Mouse (Mus musculus) midbrain, embryonic 11.5 days (tissue): Measurements from ENCODE around the gene Slc38a2. TPM values are rescaled to one million over a fixed set of nuclear protein-coding genes. Genes with fewer than 3 reads are reported as not detected.
A peak's percentile ranks its signal among the peaks of the same experiment; 100 is the strongest.

Experiments used
- ATAC-seq: fragments of 200-750 bp; cut with Nextera tagmentation; 2 replicates; pipeline ENCODE4 v1.8.0; 2017; ENCODE audit warnings: moderate TSS enrichment, moderate library complexity; ENCODE audit not compliant: low FRiP score
- DNase-seq: peaks from one replicate; pipeline ENCODE4 v3.0.0; 2015; ENCODE audit warnings: low spot score; ENCODE audit errors: missing footprints
- H3K27ac ChIP-seq: fragments of 300-500 bp; sonication (generic); 2 replicates; pipeline ENCODE4 v1.5.1; 2014; ENCODE audit warnings: low read depth, low read length
- H3K27me3 ChIP-seq: fragments of 300-500 bp; sonication (generic); 2 replicates; pipeline ENCODE4 v1.6.1; 2014; ENCODE audit warnings: mild to moderate bottlenecking, low read length, moderate library complexity, mixed read lengths; ENCODE audit not compliant: control insufficient read depth, insufficient read depth
- H3K36me3 ChIP-seq: fragments of 300-500 bp; sonication (generic); 2 replicates; pipeline ENCODE4 v1.6.1; 2014; ENCODE audit warnings: mild to moderate bottlenecking, low read length, moderate library complexity, mixed read lengths; ENCODE audit not compliant: control insufficient read depth, insufficient read depth
- H3K4me1 ChIP-seq: fragments of 300-500 bp; sonication (generic); 2 replicates; pipeline ENCODE4 v1.6.1; 2014; ENCODE audit warnings: low read length; ENCODE audit not compliant: control insufficient read depth, insufficient read depth
- H3K4me2 ChIP-seq: fragments of 300-500 bp; sonication (generic); 2 replicates; pipeline ENCODE4 v1.6.1; 2014; ENCODE audit warnings: mild to moderate bottlenecking, moderate library complexity
- H3K4me3 ChIP-seq: fragments of 300-500 bp; sonication (generic); 2 replicates; pipeline ENCODE4 v1.5.1; 2014; ENCODE audit warnings: low read depth, low read length
- H3K9ac ChIP-seq: fragments of 300-500 bp; sonication (generic); 2 replicates; pipeline ENCODE4 v1.6.1; 2014; ENCODE audit warnings: low read length
- H3K9me3 ChIP-seq: fragments of 300-500 bp; sonication (generic); 2 replicates; pipeline ENCODE4 v1.6.1; 2016; ENCODE audit warnings: low read length; ENCODE audit not compliant: control insufficient read depth
- WGBS: fragments of 180-500 bp; shearing (Covaris S2); extraction: QIAGEN DNeasy Blood & Tissue Kit; methylation state at CpG from one replicate; pipeline ENCODE4 v1.1.7; 2014; 5-methylcytosine and 5-hydroxymethylcytosine counted together
- polyA plus RNA-seq: library from polyadenylated mRNA; unstranded; fragments of >200 nt; fragmentation: Nextera tagmentation; extraction: Ambion mirVana; gene quantifications from 2 replicates; pipeline ENCODE4 v1.2.1, GENCODE M21; 2014

Slc38a2 gene
- 211 and 237 TPM in 2 replicates for polyA plus RNA-seq

- ATAC-seq, result peak; percentile 84
- Histone ChIP-seq H3K4me1 (peaks cover 25% of the 10 kb centered on the region), H3K36me3 (peaks cover 17% of the 10 kb centered on the region), H3K9me3 (no peaks in the 10 kb centered on the region), H3K4me3 (peak within 1 kb of the TSS; percentile 87), H3K4me2 (peak within 1 kb of the TSS; percentile 82), H3K27me3 (peaks cover 5% of the 10 kb centered on the region; the same call in 1 of the 2 replicates), H3K27ac (peak within 1 kb of the TSS; percentile 98), H3K9ac (peak within 1 kb of the TSS; percentile 99)
- peak; percentile 99 for DNase-seq
- WGBS, result under 1% methylated on average over 74 of the region's 76 CpGs
These were observed at the start of gene Slc38a2 for GRCm38 (mm10) chr15:96699521-96700511. TSS of gene Slc38a2 (minus strand) at chr15:96699730.

GRCm38 (mm10) chr15:96749101-96749500 is 49.6 kb upstream of the Slc38a2 start:
- no peaks in the 10 kb centered on the region for H3K9me3 ChIP-seq
- no peak overlapping the region for H3K4me3 ChIP-seq
- no peaks in the 10 kb centered on the region for H3K36me3 ChIP-seq
- ATAC-seq (no peak), DNase-seq (no peak)
- H3K4me1 ChIP-seq, result no peaks in the 10 kb centered on the region
- H3K27me3 ChIP-seq, result no peaks in the 10 kb centered on the region
- WGBS, result 82% methylated on average over 10 of the region's 10 CpGs
- no peak overlapping the region for H3K4me2 ChIP-seq
- no peak overlapping the region for H3K9ac ChIP-seq
- H3K27ac ChIP-seq, result no peak overlapping the region

- Histone ChIP-seq H3K4me1 (no peaks in the 10 kb centered on the region), H3K27me3 (no peaks in the 10 kb centered on the region), H3K4me2 (no peak overlapping the region), H3K36me3 (no peaks in the 10 kb centered on the region), H3K27ac (no peak overlapping the region), H3K9ac (no peak overlapping the region), H3K9me3 (no peaks in the 10 kb centered on the region), H3K4me3 (no peak overlapping the region)
- ATAC-seq (no peak), DNase-seq (peak; percentile 59)
- 93% methylated on average over 11 of the region's 11 CpGs for WGBS
These were observed 48.0 kb upstream of the Slc38a2 start for GRCm38 (mm10) chr15:96747551-96747950.

GRCm38 (mm10) chr15:96746986-96747385 is 47.5 kb upstream of the Slc38a2 start:
- Histone ChIP-seq H3K9me3 (no peaks in the 10 kb centered on the region), H3K4me1 (no peaks in the 10 kb centered on the region), H3K4me3 (no peak overlapping the region), H3K27me3 (no peaks in the 10 kb centered on the region), H3K9ac (no peak overlapping the region), H3K27ac (no peak overlapping the region), H3K36me3 (no peaks in the 10 kb centered on the region), H3K4me2 (no peak overlapping the region)
- ATAC-seq (no peak), DNase-seq (peak; percentile 59)
- WGBS, result 89% methylated on average over 6 of the region's 6 CpGs

GRCm38 (mm10) chr15:96745299-96745698 is 45.8 kb upstream of the Slc38a2 start:
- no peak for ATAC-seq
- WGBS, result 87% methylated on average over 1 of the region's 1 CpGs

GRCm38 (mm10) chr15:96744882-96745296 is 45.4 kb upstream of the Slc38a2 start:
- Histone ChIP-seq H3K4me2 (no peak overlapping the region), H3K4me1 (no peaks in the 10 kb centered on the region), H3K36me3 (no peaks in the 10 kb centered on the region), H3K4me3 (no peak overlapping the region), H3K27me3 (no peaks in the 10 kb centered on the region), H3K9me3 (no peaks in the 10 kb centered on the region), H3K9ac (no peak overlapping the region), H3K27ac (no peak overlapping the region)
- no peak for DNase-seq
- WGBS, result 96% methylated on average over 5 of the region's 5 CpGs
- no peak for ATAC-seq

More at GRCm38 (mm10) chr15:96745299-96745698, 45.8 kb upstream of the Slc38a2 start:
- Histone ChIP-seq H3K9ac (no peak overlapping the region), H3K9me3 (no peaks in the 10 kb centered on the region), H3K4me3 (no peak overlapping the region), H3K27ac (no peak overlapping the region), H3K27me3 (no peaks in the 10 kb centered on the region), H3K4me1 (no peaks in the 10 kb centered on the region), H3K36me3 (no peaks in the 10 kb centered on the region), H3K4me2 (no peak overlapping the region)
- no peak for DNase-seq

- 84% methylated on average over 18 of the region's 18 CpGs for WGBS
- H3K36me3 ChIP-seq, result no peaks in the 10 kb centered on the region
- H3K4me3 ChIP-seq, result no peak overlapping the region
- H3K27ac ChIP-seq, result no peak overlapping the region
- no peaks in the 10 kb centered on the region for H3K9me3 ChIP-seq
- H3K9ac ChIP-seq, result no peak overlapping the region
- H3K27me3 ChIP-seq, result no peaks in the 10 kb centered on the region
- no peak overlapping the region for H3K4me2 ChIP-seq
- ATAC-seq, result no peak
- no peaks in the 10 kb centered on the region for H3K4me1 ChIP-seq
- no peak for DNase-seq
These were observed 44.8 kb upstream of the Slc38a2 start for GRCm38 (mm10) chr15:96744153-96744881.

- no peak overlapping the region for H3K4me2 ChIP-seq
- WGBS, result 90% methylated on average over 6 of the region's 6 CpGs
- no peak for ATAC-seq
These were observed 43.7 kb upstream of the Slc38a2 start for GRCm38 (mm10) chr15:96743257-96743656.

More at GRCm38 (mm10) chr15:96743257-96743656, 43.7 kb upstream of the Slc38a2 start:
- H3K9me3 ChIP-seq, result no peaks in the 10 kb centered on the region
- H3K9ac ChIP-seq, result no peak overlapping the region
- DNase-seq, result no peak
- no peaks in the 10 kb centered on the region for H3K36me3 ChIP-seq
- H3K27me3 ChIP-seq, result no peaks in the 10 kb centered on the region
- no peak overlapping the region for H3K4me3 ChIP-seq
- H3K27ac ChIP-seq, result no peak overlapping the region
- H3K4me1 ChIP-seq, result no peaks in the 10 kb centered on the region
